Mouse (Mus musculus): ENCODE results near the gene Fgg. TPM values are rescaled to one million over a fixed set of nuclear protein-coding genes. Genes with fewer than 3 reads are reported as not detected.
A peak's percentile ranks its signal among the peaks of the same experiment; 100 is the strongest.

Gene Fgg
- 827 and 988 TPM in 2 replicates for polyA plus RNA-seq (2015; fragmentation: Nextera tagmentation; extraction: Ambion mirVana)

- no peaks in the 10 kb centered on the region for H3K27me3 ChIP-seq
- H3K36me3 ChIP-seq (replicated peaks), result no peaks in the 10 kb centered on the region
- WGBS (ENCODE audit: insufficient replicate concordance), result 27% methylated on average over 7 of the region's 7 CpGs
- H3K27ac ChIP-seq (replicated peaks), result peak within 1 kb of the TSS; percentile 72
- H3K9ac ChIP-seq, result peak within 1 kb of the TSS; percentile 6; the same call in 1 of the 2 replicates
- no peaks in the 10 kb centered on the region for H3K9me3 ChIP-seq (replicated peaks)
- H3K4me1 ChIP-seq (replicated peaks), result no peaks in the 10 kb centered on the region
- peak within 1 kb of the TSS; percentile 21; the same call in 1 of the 2 replicates for H3K4me2 ChIP-seq
- H3K4me3 ChIP-seq (replicated peaks), result peak within 1 kb of the TSS; percentile 32
- peak; percentile 74 for ATAC-seq (ENCODE audit: insufficient read depth)
Observed at GRCm38 (mm10) chr3:83007557-83007956, at the start of gene Fgg. TSS of gene Fgg (plus strand) at chr3:83007724.

- no peaks in the 10 kb centered on the region for H3K27me3 ChIP-seq
- H3K9ac ChIP-seq, result no peak overlapping the region
- no peak overlapping the region for H3K4me2 ChIP-seq
- no peak overlapping the region for H3K4me3 ChIP-seq (replicated peaks)
- H3K27ac ChIP-seq (replicated peaks), result no peak overlapping the region
- 62% methylated on average over 3 of the region's 3 CpGs for WGBS (ENCODE audit: insufficient replicate concordance)
- ATAC-seq (ENCODE audit: insufficient read depth), result no peak
- no peaks in the 10 kb centered on the region for H3K9me3 ChIP-seq (replicated peaks)
- no peaks in the 10 kb centered on the region for H3K4me1 ChIP-seq (replicated peaks)
- no peaks in the 10 kb centered on the region for H3K36me3 ChIP-seq (replicated peaks)
Observed at GRCm38 (mm10) chr3:82971046-82971445, 36.5 kb upstream of the Fgg start.

GRCm38 (mm10) chr3:82980818-82981217 is 26.7 kb upstream of the Fgg start:
- Histone ChIP-seq H3K4me2 (no peak overlapping the region), H3K4me1 (replicated peaks) (no peaks in the 10 kb centered on the region), H3K9ac (no peak overlapping the region), H3K27me3 (no peaks in the 10 kb centered on the region), H3K4me3 (replicated peaks) (no peak overlapping the region), H3K36me3 (replicated peaks) (no peaks in the 10 kb centered on the region), H3K9me3 (replicated peaks) (no peaks in the 10 kb centered on the region), H3K27ac (replicated peaks) (no peak overlapping the region)
- WGBS (ENCODE audit: insufficient replicate concordance), result 55% methylated on average over 6 of the region's 6 CpGs
- no peak for ATAC-seq (ENCODE audit: insufficient read depth)

- Histone ChIP-seq H3K4me1 (replicated peaks) (no peaks in the 10 kb centered on the region), H3K9me3 (replicated peaks) (no peaks in the 10 kb centered on the region), H3K4me2 (no peak overlapping the region), H3K4me3 (replicated peaks) (no peak overlapping the region), H3K27me3 (no peaks in the 10 kb centered on the region), H3K36me3 (replicated peaks) (no peaks in the 10 kb centered on the region), H3K9ac (no peak overlapping the region), H3K27ac (replicated peaks) (no peak overlapping the region)
- 69% methylated on average over 8 of the region's 8 CpGs for WGBS (ENCODE audit: insufficient replicate concordance)
- no peak for ATAC-seq (ENCODE audit: insufficient read depth)
Observed at GRCm38 (mm10) chr3:82981861-82982260, 25.7 kb upstream of the Fgg start.

- no peaks in the 10 kb centered on the region for H3K36me3 ChIP-seq (replicated peaks)
- no peak overlapping the region for H3K4me2 ChIP-seq
- no peaks in the 10 kb centered on the region for H3K27me3 ChIP-seq
- no peak overlapping the region for H3K4me3 ChIP-seq (replicated peaks)
- H3K9me3 ChIP-seq (replicated peaks), result no peaks in the 10 kb centered on the region
- no peak overlapping the region for H3K27ac ChIP-seq (replicated peaks)
- WGBS (ENCODE audit: insufficient replicate concordance), result 56% methylated on average over 2 of the region's 2 CpGs
- H3K4me1 ChIP-seq (replicated peaks), result no peaks in the 10 kb centered on the region
- ATAC-seq (ENCODE audit: insufficient read depth), result no peak
- H3K9ac ChIP-seq, result no peak overlapping the region
Observed at GRCm38 (mm10) chr3:82984840-82985239, 22.7 kb upstream of the Fgg start.

GRCm38 (mm10) chr3:82991963-82992362 is 15.6 kb upstream of the Fgg start:
- Histone ChIP-seq H3K4me2 (no peak overlapping the region), H3K9ac (no peak overlapping the region), H3K27ac (replicated peaks) (no peak overlapping the region), H3K4me1 (replicated peaks) (no peaks in the 10 kb centered on the region), H3K4me3 (replicated peaks) (no peak overlapping the region), H3K9me3 (replicated peaks) (no peaks in the 10 kb centered on the region), H3K27me3 (peaks cover 11% of the 10 kb centered on the region; the same call in 1 of the 2 replicates), H3K36me3 (replicated peaks) (no peaks in the 10 kb centered on the region)
- no peak for ATAC-seq (ENCODE audit: insufficient read depth)
- WGBS (ENCODE audit: insufficient replicate concordance), result 60% methylated on average over 12 of the region's 12 CpGs

GRCm38 (mm10) chr3:82992956-82993355 is 14.6 kb upstream of the Fgg start:
- peaks cover 11% of the 10 kb centered on the region; the same call in 1 of the 2 replicates for H3K27me3 ChIP-seq
- H3K27ac ChIP-seq (replicated peaks), result no peak overlapping the region
- 74% methylated on average over 6 of the region's 6 CpGs for WGBS (ENCODE audit: insufficient replicate concordance)
- H3K4me1 ChIP-seq (replicated peaks), result no peaks in the 10 kb centered on the region
- no peak overlapping the region for H3K4me3 ChIP-seq (replicated peaks)
- H3K36me3 ChIP-seq (replicated peaks), result no peaks in the 10 kb centered on the region
- H3K9ac ChIP-seq, result no peak overlapping the region
- H3K9me3 ChIP-seq (replicated peaks), result no peaks in the 10 kb centered on the region
- no peak overlapping the region for H3K4me2 ChIP-seq
- no peak for ATAC-seq (ENCODE audit: insufficient read depth)

- H3K4me3 ChIP-seq (replicated peaks), result no peak overlapping the region
- H3K36me3 ChIP-seq (replicated peaks), result no peaks in the 10 kb centered on the region
- WGBS (ENCODE audit: insufficient replicate concordance), result 2% methylated on average over 24 of the region's 24 CpGs
- no peaks in the 10 kb centered on the region for H3K4me1 ChIP-seq (replicated peaks)
- H3K9ac ChIP-seq, result no peak overlapping the region
- H3K27me3 ChIP-seq, result peaks cover 11% of the 10 kb centered on the region; the same call in 1 of the 2 replicates
- no peaks in the 10 kb centered on the region for H3K9me3 ChIP-seq (replicated peaks)
- H3K4me2 ChIP-seq, result peak overlapping the region; percentile 43
- no peak for ATAC-seq (ENCODE audit: insufficient read depth)
- no peak overlapping the region for H3K27ac ChIP-seq (replicated peaks)
Observed at GRCm38 (mm10) chr3:82995368-82995767, 12.2 kb upstream of the Fgg start.

GRCm38 (mm10) chr3:82996656-82997055 is 10.9 kb upstream of the Fgg start:
- Histone ChIP-seq H3K4me1 (replicated peaks) (0 out of 2 replicates have a peak, but pooled peaks cover 2% of the 10 kb centered on the region), H3K36me3 (replicated peaks) (no peaks in the 10 kb centered on the region), H3K4me3 (replicated peaks) (no peak overlapping the region), H3K9ac (no peak overlapping the region), H3K4me2 (no peak overlapping the region), H3K27me3 (peaks cover 11% of the 10 kb centered on the region; the same call in 1 of the 2 replicates), H3K9me3 (replicated peaks) (no peaks in the 10 kb centered on the region), H3K27ac (replicated peaks) (no peak overlapping the region)
- ATAC-seq (ENCODE audit: insufficient read depth), result no peak
- WGBS (ENCODE audit: insufficient replicate concordance), result 63% methylated on average over 3 of the region's 3 CpGs

- Histone ChIP-seq H3K27ac (replicated peaks) (no peak overlapping the region), H3K4me1 (replicated peaks) (0 out of 2 replicates have a peak, but pooled peaks cover 2% of the 10 kb centered on the region), H3K4me2 (no peak overlapping the region), H3K36me3 (replicated peaks) (no peaks in the 10 kb centered on the region), H3K9ac (no peak overlapping the region), H3K27me3 (peaks cover 11% of the 10 kb centered on the region; the same call in 1 of the 2 replicates), H3K9me3 (replicated peaks) (no peaks in the 10 kb centered on the region), H3K4me3 (replicated peaks) (no peak overlapping the region)
- no peak for ATAC-seq (ENCODE audit: insufficient read depth)
- 23% methylated on average over 8 of the region's 8 CpGs for WGBS (ENCODE audit: insufficient replicate concordance)
Observed at GRCm38 (mm10) chr3:82998772-82999463, 8.6 kb upstream of the Fgg start.

- peaks cover 9% of the 10 kb centered on the region; the same call in 1 of the 2 replicates for H3K27me3 ChIP-seq
- no peak for ATAC-seq (ENCODE audit: insufficient read depth)
- 57% methylated on average over 9 of the region's 9 CpGs for WGBS (ENCODE audit: insufficient replicate concordance)
- no peaks in the 10 kb centered on the region for H3K36me3 ChIP-seq (replicated peaks)
- H3K9me3 ChIP-seq (replicated peaks), result no peaks in the 10 kb centered on the region
- H3K4me1 ChIP-seq (replicated peaks), result 0 out of 2 replicates have a peak, but pooled peaks cover 2% of the 10 kb centered on the region
- no peak overlapping the region for H3K4me2 ChIP-seq
- H3K27ac ChIP-seq (replicated peaks), result no peak overlapping the region
- no peak overlapping the region for H3K9ac ChIP-seq
- H3K4me3 ChIP-seq (replicated peaks), result no peak overlapping the region
Observed at GRCm38 (mm10) chr3:82999995-83000394, 7.5 kb upstream of the Fgg start.
